Mouse (Mus musculus): ENCODE data around the gene Cacna2d3.

GRCm38 (mm10) chr14:29387761-29388160 lies 333.9 kb downstream of the Cacna2d3 start:
- no peak for TF ChIP-seq CTCF (conservative IDR thresholded peaks at IDR 0.05; ENCODE audit: low read length)
- TF ChIP-seq NANOG (IDR thresholded peaks at IDR 0.05; ENCODE audit: borderline replicate concordance, low read length) = no peak
- no peak for TF ChIP-seq POU5F1 (IDR thresholded peaks at IDR 0.05; ENCODE audit: borderline replicate concordance, low read length)

All from E14TG2a.4 (cell line).